Comparison of ENCODE assay signal across 8 mouse cellular contexts in the genomic region with DNA sequence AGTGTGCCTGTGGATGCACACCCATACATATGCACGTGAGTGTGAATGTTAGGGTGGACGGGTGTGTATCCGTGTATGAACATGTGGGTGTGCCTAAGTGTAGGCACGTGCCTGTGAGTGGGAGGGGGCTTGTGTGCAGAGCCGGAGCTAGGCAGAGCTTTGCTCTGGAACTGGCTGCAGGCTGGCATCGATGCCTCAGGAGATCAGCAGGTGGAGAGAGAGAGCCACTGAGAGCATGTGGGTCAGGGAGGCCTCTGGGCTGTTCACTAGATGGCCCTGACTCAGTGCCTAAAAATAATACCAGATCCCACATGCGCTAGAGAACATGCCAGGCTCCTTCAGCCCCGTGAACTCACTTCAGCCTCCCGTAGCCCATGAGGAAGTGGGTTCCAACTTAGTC. TPM values are rescaled to one million over a fixed set of nuclear protein-coding genes. Genes with fewer than 3 reads are reported as not detected.
DNase-seq lines count a peak whose midpoint lies in the region; ATAC-seq and TF ChIP-seq lines count a peak whose summit lies in the region.
"Had no signal": no experiment of that assay in that cellular context is flagged by ENCODE, and none has a peak within 500 bp of the region (broad histone marks: within the 10 kb centered on the region; RNA-seq: fewer than 3 reads in every experiment).

No protein-coding gene starts in this region.

- no peaks in the 10 kb centered on the region for H3K36me3 ChIP-seq in liver, embryonic 14.5 days (replicated peaks; ENCODE audit: control insufficient read depth, insufficient read depth, low read depth)
- H3K36me3 ChIP-seq in liver, embryonic 12.5 days, result no peaks in the 10 kb centered on the region
- no peaks in the 10 kb centered on the region for H3K36me3 ChIP-seq in stomach, embryonic 16.5 days (ENCODE audit: control insufficient read depth, insufficient read depth, low read length)
- H3K36me3 ChIP-seq: liver, embryonic 13.5 days had no signal

- ATAC-seq in liver, embryonic 14.5 days (ENCODE audit: insufficient read depth), result no peak
- no peak for ATAC-seq in liver, embryonic 12.5 days
- peak; percentile 21; the same call in 1 of the 2 replicates for ATAC-seq in granulocyte monocyte progenitor cell, adult 5-6 weeks (replicated peaks; ENCODE audit: poor library complexity, severe bottlenecking)
- ATAC-seq in stomach, embryonic 16.5 days (ENCODE audit: insufficient read depth, low FRiP score), result peak; percentile 53; the same call in 1 of the 2 replicates

- no peaks in the 10 kb centered on the region for H3K27me3 ChIP-seq in liver, embryonic 14.5 days (ENCODE audit: control insufficient read depth, insufficient read depth, low read length)
- H3K27me3 ChIP-seq in liver, embryonic 12.5 days (replicated peaks), result peaks cover 3% of the 10 kb centered on the region; the same call in 1 of the 2 replicates
- no peaks in the 10 kb centered on the region for H3K27me3 ChIP-seq in stomach, embryonic 16.5 days (ENCODE audit: control insufficient read depth, insufficient read depth, low read length)
- H3K27me3 ChIP-seq: liver, embryonic 13.5 days had no signal

- H3K27ac ChIP-seq in liver, embryonic 14.5 days, result no peak overlapping the region
- no peak overlapping the region for H3K27ac ChIP-seq in liver, embryonic 12.5 days
- H3K27ac ChIP-seq in stomach, embryonic 16.5 days (ENCODE audit: low read length), result no peak overlapping the region; the same call in 1 of the 2 replicates
- H3K27ac ChIP-seq: liver, embryonic 13.5 days had no signal

- 48% methylated on average over 9 of the region's 9 CpGs for WGBS in liver, embryonic 14.5 days (ENCODE audit: insufficient replicate concordance)
- 55% methylated on average over 9 of the region's 9 CpGs for WGBS in liver, embryonic 12.5 days (ENCODE audit: insufficient replicate concordance)
- 32% methylated on average over 9 of the region's 9 CpGs for WGBS in stomach, embryonic 16.5 days

- no peaks in the 10 kb centered on the region for H3K9me3 ChIP-seq in liver, embryonic 14.5 days (ENCODE audit: control insufficient read depth, low read length)
- no peaks in the 10 kb centered on the region for H3K9me3 ChIP-seq in liver, embryonic 12.5 days (replicated peaks)
- no peaks in the 10 kb centered on the region for H3K9me3 ChIP-seq in stomach, embryonic 16.5 days (replicated peaks; ENCODE audit: control insufficient read depth, low read length)
- H3K9me3 ChIP-seq: liver, embryonic 13.5 days had no signal

- H3K4me1 ChIP-seq in liver, embryonic 14.5 days (replicated peaks; ENCODE audit: control insufficient read depth in 2 of 2, insufficient read depth in 2 of 2, low read length in 1 of 2), result peaks cover 0 to 8% of the 10 kb centered on the region in 2 experiments; a peak in 1 of 4 replicates
- H3K4me1 ChIP-seq in liver, embryonic 12.5 days, result 0 out of 2 replicates have a peak, but pooled peaks cover 7% of the 10 kb centered on the region
- H3K4me1 ChIP-seq in stomach, embryonic 16.5 days (ENCODE audit: control insufficient read depth, insufficient read depth, low read length), result peaks cover 46% of the 10 kb centered on the region

- TF ChIP-seq CTCF in liver, embryonic 14.5 days (IDR thresholded peaks at IDR 0.05; ENCODE audit: low read depth), result peak; percentile 27; the same call in 1 of the 2 replicates

- no peak overlapping the region for H3K4me3 ChIP-seq in liver, embryonic 14.5 days (ENCODE audit: insufficient read depth in 1 of 2, low read depth in 2 of 2, low read length in 2 of 2)
- no peak overlapping the region for H3K4me3 ChIP-seq in liver, embryonic 12.5 days
- no peak overlapping the region for H3K4me3 ChIP-seq in stomach, embryonic 16.5 days (replicated peaks; ENCODE audit: low read length)

- no peak overlapping the region for H3K9ac ChIP-seq in liver, embryonic 14.5 days (replicated peaks)
- no peak overlapping the region for H3K9ac ChIP-seq in liver, embryonic 12.5 days
- peak overlapping the region; percentile 49 for H3K9ac ChIP-seq in stomach, embryonic 16.5 days (ENCODE audit: low read length)
- H3K9ac ChIP-seq: liver, embryonic 13.5 days had no signal

- no peak overlapping the region for H3K4me2 ChIP-seq in liver, embryonic 14.5 days (ENCODE audit: low read depth)
- H3K4me2 ChIP-seq in liver, embryonic 12.5 days, result no peak overlapping the region
- no peak overlapping the region for H3K4me2 ChIP-seq in stomach, embryonic 16.5 days (ENCODE audit: low read depth, low read length)

- TF ChIP-seq EP300 in liver, embryonic 14.5 days (IDR thresholded peaks at IDR 0.05; ENCODE audit: low read depth), result no peak

- DNase-seq in liver, embryonic 14.5 days (ENCODE audit: low read depth in 3 of 3, low spot score in 3 of 3), result no peak
- peak; percentile 80 to 91 for DNase-seq in cerebellum, adult 18-20 months
- DNase-seq in left cerebral cortex, adult 9 months (ENCODE audit: low spot score in 2 of 2), result peak; percentile 52 to 65
- DNase-seq in spleen, adult 18-20 months, result no peak
- DNase-seq: liver, embryonic 13.5 days had no signal

RNA-seq across cellular contexts. Expression of a gene that starts 51.3 kb away (rescaled TPM):
- 3.9 and 4.0 TPM in 2 replicates for polyA plus RNA-seq in liver, embryonic 14.5 days (2012; rRNA removed)
- 3.2 and 3.6 TPM in 2 replicates for polyA plus RNA-seq in liver, embryonic 14.5 days (2014; fragmentation: Nextera tagmentation; extraction: Ambion mirVana)
- 8.6 and 13.1 TPM in 2 replicates for polyA plus RNA-seq in liver, embryonic 12.5 days (2016; fragmentation: Nextera tagmentation; extraction: Ambion mirVana)
- 3.6 and 8.0 TPM in 2 replicates for total RNA-seq in granulocyte monocyte progenitor cell, adult 5-6 weeks (2014; fragmentation: Nextera tagmentation)
- total RNA-seq in granulocyte monocyte progenitor cell, adult 5-6 weeks (2017), result 3.0 and 3.9 TPM in 2 replicates
- polyA plus RNA-seq in stomach, embryonic 16.5 days (2015; fragmentation: Nextera tagmentation; extraction: Ambion mirVana), result 29.2 and 31.2 TPM in 2 replicates

Comparison
In these comparisons a context has a peak if more than half of its experiments do, and no peak if none do; other contexts are left out.
1. ATAC-seq: peak in granulocyte monocyte progenitor cell, adult 5-6 weeks (single experiment) and stomach, embryonic 16.5 days (single experiment); none in liver, embryonic 14.5 days (single experiment) and liver, embryonic 12.5 days (single experiment).
2. DNase-seq: peak in cerebellum, adult 18-20 months (2 of 2) and left cerebral cortex, adult 9 months (2 of 2); none in liver, embryonic 14.5 days (0 of 3) and spleen, adult 18-20 months (0 of 2).